Mouse (Mus musculus) CH12.LX (cell line): ENCODE results near the gene Ufd1.

Experiments
- CTCF ChIP-seq, 2 experiments: IDR thresholded peaks in 1 of 2; conservative IDR thresholded peaks in 1 of 2; 2 replicates each; pipeline ENCODE4 v1.5.1; 2011 to 2012; ENCODE audit warnings: low read depth in 2 of 2, low read length in 2 of 2, improper control_type of control experiment in 1 of 2, inconsistent platforms in 1 of 2, mild to moderate bottlenecking in 1 of 2, moderate library complexity in 1 of 2
- ELF1 ChIP-seq: IDR thresholded peaks from 2 replicates; pipeline ENCODE4 v1.6.1; 2014; ENCODE audit warnings: low read depth, mild to moderate bottlenecking, inconsistent platforms, low read length, improper control_type of control experiment
- ETS1 ChIP-seq: conservative IDR thresholded peaks from 2 replicates; pipeline ENCODE4 v1.6.1; 2012; ENCODE audit warnings: low read depth, mild to moderate bottlenecking, inconsistent platforms, low read length, improper control_type of control experiment, moderate library complexity
- JUN ChIP-seq: IDR thresholded peaks from 2 replicates; pipeline ENCODE4 v1.6.1; 2011; ENCODE audit warnings: low read depth, mild to moderate bottlenecking, low read length, improper control_type of control experiment, moderate library complexity; ENCODE audit not compliant: insufficient read depth
- MAX ChIP-seq: IDR thresholded peaks from 2 replicates; pipeline ENCODE4 v1.6.1; 2011; ENCODE audit warnings: low read length, improper control_type of control experiment
- NRF1 ChIP-seq: IDR thresholded peaks from 2 replicates; pipeline ENCODE4 v1.6.1; 2014; ENCODE audit warnings: low read depth, mild to moderate bottlenecking, inconsistent platforms, low read length, improper control_type of control experiment, moderate library complexity
- POLR2A ChIP-seq: IDR thresholded peaks from 2 replicates; pipeline ENCODE4 v1.6.1; 2011; ENCODE audit warnings: low read depth, mild to moderate bottlenecking, improper control_type of control experiment, low read length
- POLR2AphosphoS2 ChIP-seq: IDR thresholded peaks from 2 replicates; pipeline ENCODE4 v1.6.1; 2011; ENCODE audit warnings: low read depth, low read length, improper control_type of control experiment
- TCF12 ChIP-seq: IDR thresholded peaks from 2 replicates; pipeline ENCODE4 v1.6.1; 2014; ENCODE audit warnings: low read depth, mild to moderate bottlenecking, inconsistent platforms, low read length, improper control_type of control experiment
- USF1 ChIP-seq: IDR thresholded peaks from 2 replicates; pipeline ENCODE4 v1.6.1; 2014; ENCODE audit warnings: low read depth, mild to moderate bottlenecking, inconsistent platforms, low read length, improper control_type of control experiment

DNA sequence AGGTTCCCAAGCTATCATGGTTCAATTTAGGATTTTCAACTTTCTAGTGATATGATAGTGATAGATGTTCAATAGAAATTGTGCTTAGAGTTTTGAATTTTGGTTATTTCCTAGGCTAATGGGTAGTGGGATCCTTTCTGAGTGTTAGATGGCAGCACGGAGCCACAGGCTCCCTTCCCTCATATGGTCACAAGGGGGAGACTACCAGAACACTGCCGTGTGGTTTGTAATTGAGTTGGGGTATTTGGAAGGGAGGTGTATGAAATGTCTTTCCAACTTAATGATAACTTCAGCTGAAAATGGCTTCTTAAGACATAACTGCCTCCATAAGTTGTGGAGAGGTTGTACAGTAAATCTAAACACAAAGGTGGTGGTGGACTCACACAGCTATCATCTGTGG, 21.9 kb downstream of the Ufd1 start:
- TF ChIP-seq TCF12 (no peak), POLR2A (no peak), ETS1 (no peak), ELF1 (no peak), CTCF (conservative IDR thresholded peaks at IDR 0.05 in 1 of 2, IDR thresholded peaks at IDR 0.05 in 1 of 2; ENCODE audit: low read depth in 2 of 2, low read length in 2 of 2) (peak in 1 of 2 experiments; percentile 43; a peak in 2 of 4 replicates), USF1 (no peak), NRF1 (no peak), JUN (no peak), POLR2AphosphoS2 (no peak), MAX (no peak)
